8 mouse cellular contexts compared by ENCODE assay signal in genomic region chr8:73354201-73354881, GRCm38 (mm10). TPM values are rescaled to one million over a fixed set of nuclear protein-coding genes. Genes with fewer than 3 reads are reported as not detected.
DNase-seq lines count a peak whose midpoint lies in the region; ATAC-seq and TF ChIP-seq lines count a peak whose summit lies in the region.

No protein-coding gene starts in this region.

- peak; percentile 20; the same call in 1 of the 2 replicates for TF ChIP-seq CTCF in layer of hippocampus, adult 2 months (conservative IDR thresholded peaks at IDR 0.05)
- TF ChIP-seq CTCF in lung, adult 2 months (IDR thresholded peaks at IDR 0.05; ENCODE audit: insufficient read depth, low read length) = no peak
- no peak for TF ChIP-seq CTCF in olfactory bulb, adult 2 months (IDR thresholded peaks at IDR 0.05; ENCODE audit: insufficient read depth, low read depth, low read length)

- peak; percentile 22 for DNase-seq in CD4-positive, CD25-positive, alpha-beta regulatory T cell, adult 2 months (ENCODE audit: low read depth, low spot score)
- peak; percentile 64 for DNase-seq in cerebellum, adult 11 months
- DNase-seq in heart, postnatal 36 days = peak; percentile 53 to 59
- DNase-seq in layer of hippocampus, adult 2 months (ENCODE audit: low spot score in 2 of 2) = peak; percentile 75 to 81
- peak; percentile 54 for DNase-seq in lung, adult 2 months
- DNase-seq in thymus, postnatal 25 days = peak; percentile 17

- H3K9me3 ChIP-seq in forebrain, embryonic 16.5 days (ENCODE audit: control insufficient read depth, low read length) = no peaks in the 10 kb centered on the region

- peak overlapping the region; percentile 95 for H3K27ac ChIP-seq in forebrain, embryonic 16.5 days (ENCODE audit: low read length)
- H3K27ac ChIP-seq in layer of hippocampus, adult 2 months = peak overlapping the region; percentile 97
- peak overlapping the region; percentile 94 for H3K27ac ChIP-seq in olfactory bulb, adult 2 months (ENCODE audit: insufficient read depth, low read depth, low read length)

- peak overlapping the region; percentile 86 for H3K4me2 ChIP-seq in forebrain, embryonic 16.5 days (ENCODE audit: low read length)

- intact Hi-C loops in heart, postnatal 36 days (cut with DNase I) = loop anchor here (2.0 to 10.0 kb wide), 3 partner anchors 122 to 630 kb away; partner anchors contain the start of gene Sin3b

- TF ChIP-seq POLR2A in lung, adult 2 months (IDR thresholded peaks at IDR 0.05; ENCODE audit: borderline replicate concordance, extremely low read depth, low read depth, low read length) = peak; percentile 10; the same call in 1 of the 2 replicates
- peak; percentile 68 for TF ChIP-seq POLR2A in olfactory bulb, adult 2 months (IDR thresholded peaks at IDR 0.05; ENCODE audit: insufficient read depth, low read depth, low read length)

- ATAC-seq in forebrain, embryonic 16.5 days = peak; percentile 45

- H3K27me3 ChIP-seq in forebrain, embryonic 16.5 days (replicated peaks; ENCODE audit: control insufficient read depth, insufficient read depth, low read length) = no peaks in the 10 kb centered on the region

- H3K9ac ChIP-seq in forebrain, embryonic 16.5 days (replicated peaks; ENCODE audit: low read depth, low read length) = peak overlapping the region; percentile 77

- under 1% methylated on average over 25 of the region's 25 CpGs for WGBS in forebrain, embryonic 16.5 days
- under 1% methylated on average over 25 of the region's 25 CpGs for WGBS in lung, adult 2 months
- WGBS in olfactory bulb, adult 2 months = under 1% methylated on average over 25 of the region's 25 CpGs

- H3K36me3 ChIP-seq in forebrain, embryonic 16.5 days (ENCODE audit: control insufficient read depth, insufficient read depth) = no peaks in the 10 kb centered on the region

- peak overlapping the region; percentile 96 for H3K4me3 ChIP-seq in forebrain, embryonic 16.5 days (replicated peaks; ENCODE audit: low read length)
- H3K4me3 ChIP-seq in layer of hippocampus, adult 2 months = peak overlapping the region; percentile 83
- peak overlapping the region; percentile 73 for H3K4me3 ChIP-seq in lung, adult 2 months (replicated peaks; ENCODE audit: extremely low read depth, low read depth, low read length)
- peak overlapping the region; percentile 66 for H3K4me3 ChIP-seq in olfactory bulb, adult 2 months (ENCODE audit: insufficient read depth, low read depth, low read length)

- H3K4me1 ChIP-seq in forebrain, embryonic 16.5 days (replicated peaks; ENCODE audit: control insufficient read depth, insufficient read depth, low read length) = peaks cover 21% of the 10 kb centered on the region
- peaks cover 4% of the 10 kb centered on the region for H3K4me1 ChIP-seq in lung, adult 2 months (ENCODE audit: control insufficient read depth, insufficient read depth, low read length)
- H3K4me1 ChIP-seq in olfactory bulb, adult 2 months (ENCODE audit: control insufficient read depth, insufficient read depth, low read length) = peaks cover 2% of the 10 kb centered on the region

RNA-seq across cellular contexts. Expression of gene Large1, which starts 1.0 kb away (rescaled TPM):
- 17.0 and 18.2 TPM in 2 replicates for polyA plus RNA-seq in forebrain, embryonic 16.5 days (2015; fragmentation: Nextera tagmentation; extraction: Ambion mirVana)
- total RNA-seq in heart, postnatal 36 days (2021) = 10 to 100 TPM; 36.9 to 37.8 TPM
- total RNA-seq in layer of hippocampus, adult 2 months (2021) = 100 to 1,000 TPM; 148 to 155 TPM
- 8.6 and 10.8 TPM in 2 replicates for polyA plus RNA-seq in lung, adult 2 months (2012; rRNA removed)
- polyA plus RNA-seq in olfactory bulb, adult 2 months (2012; ENCODE audit: insufficient read depth, insufficient read length, low replicate concordance, missing spikeins) = not detected in 2 replicates

Comparison
In these comparisons a context has a peak if more than half of its experiments do, and no peak if none do; other contexts are left out.
1. Peak in every context shown above with its lines: DNase-seq, ATAC-seq, H3K4me3 ChIP-seq and H3K27ac ChIP-seq.
2. DNase-seq: peak in every context shown above with its lines; median percentile 78 in layer of hippocampus, adult 2 months; 64 in cerebellum, adult 11 months; 56 in heart, postnatal 36 days; 54 in lung, adult 2 months; 22 in CD4-positive, CD25-positive, alpha-beta regulatory T cell, adult 2 months; 17 in thymus, postnatal 25 days.